Mouse (Mus musculus): Measurements from ENCODE around the gene Reps2. TPM values are rescaled to one million over a fixed set of nuclear protein-coding genes. Genes with fewer than 3 reads are reported as not detected.

Gene Reps2
- 1.2 and 3.1 TPM in 2 replicates for polyA plus RNA-seq (2011; ENCODE audit: insufficient read depth, insufficient read length, low read depth, missing spikeins)

GRCm38 (mm10) chrX:162643091-162643788, at the start of gene Reps2:
TSS of gene Reps2 (minus strand) at chrX:162643649.
- H3K9me3 ChIP-seq (replicated peaks; ENCODE audit: control insufficient read depth, insufficient read depth, low read length, poor library complexity, severe bottlenecking) = no peaks in the 10 kb centered on the region
- no peak for TF ChIP-seq EP300 (IDR thresholded peaks at IDR 0.05; ENCODE audit: insufficient read depth, low read depth, low read length)
- no peak for TF ChIP-seq POLR2A (IDR thresholded peaks at IDR 0.05; ENCODE audit: insufficient read depth, low read length)
- no peak for TF ChIP-seq CTCF (IDR thresholded peaks at IDR 0.05; ENCODE audit: low read depth, low read length)
- H3K36me3 ChIP-seq (ENCODE audit: control insufficient read depth, insufficient read depth, low read length, poor library complexity, severe bottlenecking) = no peaks in the 10 kb centered on the region
- no peaks in the 10 kb centered on the region for H3K27me3 ChIP-seq (ENCODE audit: control insufficient read depth, insufficient read depth, low read length, poor library complexity, severe bottlenecking)
- no peaks in the 10 kb centered on the region for H3K4me1 ChIP-seq (ENCODE audit: control insufficient read depth, insufficient read depth, low read length)
- H3K9ac ChIP-seq (ENCODE audit: low read depth, poor library complexity, severe bottlenecking) = 0 out of 2 replicates have a peak within 1 kb of the TSS, but pooled peaks have one; percentile 22
- H3K4me3 ChIP-seq (ENCODE audit: low read depth, low read length) = peak within 1 kb of the TSS; percentile 57
- H3K27ac ChIP-seq (ENCODE audit: insufficient read depth, low read length) = no peak within 1 kb of the TSS

- Histone ChIP-seq H3K9ac (ENCODE audit: low read depth, poor library complexity, severe bottlenecking) (no peak overlapping the region), H3K27me3 (ENCODE audit: control insufficient read depth, insufficient read depth, low read length, poor library complexity, severe bottlenecking) (no peaks in the 10 kb centered on the region), H3K4me1 (ENCODE audit: control insufficient read depth, insufficient read depth, low read length) (no peaks in the 10 kb centered on the region), H3K27ac (ENCODE audit: insufficient read depth, low read length) (no peak overlapping the region), H3K4me3 (ENCODE audit: low read depth, low read length) (no peak overlapping the region), H3K9me3 (replicated peaks; ENCODE audit: control insufficient read depth, insufficient read depth, low read length, poor library complexity, severe bottlenecking) (no peaks in the 10 kb centered on the region), H3K36me3 (ENCODE audit: control insufficient read depth, insufficient read depth, low read length, poor library complexity, severe bottlenecking) (no peaks in the 10 kb centered on the region)
- no peak for TF ChIP-seq CTCF (IDR thresholded peaks at IDR 0.05; ENCODE audit: low read depth, low read length)
- no peak for TF ChIP-seq EP300 (IDR thresholded peaks at IDR 0.05; ENCODE audit: insufficient read depth, low read depth, low read length)
- TF ChIP-seq POLR2A (IDR thresholded peaks at IDR 0.05; ENCODE audit: insufficient read depth, low read length) = no peak
These were observed 47.8 kb upstream of the Reps2 start for GRCm38 (mm10) chrX:162691272-162691671.

- H3K27ac ChIP-seq (ENCODE audit: insufficient read depth, low read length) = no peak overlapping the region
- H3K9ac ChIP-seq (ENCODE audit: low read depth, poor library complexity, severe bottlenecking) = no peak overlapping the region
- H3K4me3 ChIP-seq (ENCODE audit: low read depth, low read length) = no peak overlapping the region
- TF ChIP-seq POLR2A (IDR thresholded peaks at IDR 0.05; ENCODE audit: insufficient read depth, low read length) (no peak), EP300 (IDR thresholded peaks at IDR 0.05; ENCODE audit: insufficient read depth, low read depth, low read length) (no peak), CTCF (IDR thresholded peaks at IDR 0.05; ENCODE audit: low read depth, low read length) (no peak)
- no peaks in the 10 kb centered on the region for H3K27me3 ChIP-seq (ENCODE audit: control insufficient read depth, insufficient read depth, low read length, poor library complexity, severe bottlenecking)
- no peaks in the 10 kb centered on the region for H3K4me1 ChIP-seq (ENCODE audit: control insufficient read depth, insufficient read depth, low read length)
- no peaks in the 10 kb centered on the region for H3K36me3 ChIP-seq (ENCODE audit: control insufficient read depth, insufficient read depth, low read length, poor library complexity, severe bottlenecking)
- H3K9me3 ChIP-seq (replicated peaks; ENCODE audit: control insufficient read depth, insufficient read depth, low read length, poor library complexity, severe bottlenecking) = no peaks in the 10 kb centered on the region
These were observed 41.9 kb upstream of the Reps2 start for GRCm38 (mm10) chrX:162685394-162685793.

GRCm38 (mm10) chrX:162679506-162679905, 36.1 kb upstream of the Reps2 start:
- no peaks in the 10 kb centered on the region for H3K9me3 ChIP-seq (replicated peaks; ENCODE audit: control insufficient read depth, insufficient read depth, low read length, poor library complexity, severe bottlenecking)
- H3K4me3 ChIP-seq (ENCODE audit: low read depth, low read length) = no peak overlapping the region
- no peaks in the 10 kb centered on the region for H3K36me3 ChIP-seq (ENCODE audit: control insufficient read depth, insufficient read depth, low read length, poor library complexity, severe bottlenecking)
- no peaks in the 10 kb centered on the region for H3K27me3 ChIP-seq (ENCODE audit: control insufficient read depth, insufficient read depth, low read length, poor library complexity, severe bottlenecking)
- no peaks in the 10 kb centered on the region for H3K4me1 ChIP-seq (ENCODE audit: control insufficient read depth, insufficient read depth, low read length)
- H3K9ac ChIP-seq (ENCODE audit: low read depth, poor library complexity, severe bottlenecking) = no peak overlapping the region
- H3K27ac ChIP-seq (ENCODE audit: insufficient read depth, low read length) = no peak overlapping the region
- TF ChIP-seq POLR2A (IDR thresholded peaks at IDR 0.05; ENCODE audit: insufficient read depth, low read length) (no peak), EP300 (IDR thresholded peaks at IDR 0.05; ENCODE audit: insufficient read depth, low read depth, low read length) (no peak), CTCF (IDR thresholded peaks at IDR 0.05; ENCODE audit: low read depth, low read length) (no peak)

GRCm38 (mm10) chrX:162678820-162679219, 35.4 kb upstream of the Reps2 start:
- Histone ChIP-seq H3K4me3 (ENCODE audit: low read depth, low read length) (no peak overlapping the region), H3K4me1 (ENCODE audit: control insufficient read depth, insufficient read depth, low read length) (no peaks in the 10 kb centered on the region), H3K9me3 (replicated peaks; ENCODE audit: control insufficient read depth, insufficient read depth, low read length, poor library complexity, severe bottlenecking) (no peaks in the 10 kb centered on the region), H3K9ac (ENCODE audit: low read depth, poor library complexity, severe bottlenecking) (no peak overlapping the region), H3K27me3 (ENCODE audit: control insufficient read depth, insufficient read depth, low read length, poor library complexity, severe bottlenecking) (no peaks in the 10 kb centered on the region), H3K36me3 (ENCODE audit: control insufficient read depth, insufficient read depth, low read length, poor library complexity, severe bottlenecking) (no peaks in the 10 kb centered on the region), H3K27ac (ENCODE audit: insufficient read depth, low read length) (no peak overlapping the region)
- TF ChIP-seq EP300 (IDR thresholded peaks at IDR 0.05; ENCODE audit: insufficient read depth, low read depth, low read length) = no peak
- no peak for TF ChIP-seq CTCF (IDR thresholded peaks at IDR 0.05; ENCODE audit: low read depth, low read length)
- TF ChIP-seq POLR2A (IDR thresholded peaks at IDR 0.05; ENCODE audit: insufficient read depth, low read length) = no peak

- no peak overlapping the region for H3K27ac ChIP-seq (ENCODE audit: insufficient read depth, low read length)
- no peak for TF ChIP-seq EP300 (IDR thresholded peaks at IDR 0.05; ENCODE audit: insufficient read depth, low read depth, low read length)
- TF ChIP-seq CTCF (IDR thresholded peaks at IDR 0.05; ENCODE audit: low read depth, low read length) = no peak
- TF ChIP-seq POLR2A (IDR thresholded peaks at IDR 0.05; ENCODE audit: insufficient read depth, low read length) = no peak
- H3K4me1 ChIP-seq (ENCODE audit: control insufficient read depth, insufficient read depth, low read length) = no peaks in the 10 kb centered on the region
- H3K9ac ChIP-seq (ENCODE audit: low read depth, poor library complexity, severe bottlenecking) = no peak overlapping the region
- no peaks in the 10 kb centered on the region for H3K27me3 ChIP-seq (ENCODE audit: control insufficient read depth, insufficient read depth, low read length, poor library complexity, severe bottlenecking)
- H3K4me3 ChIP-seq (ENCODE audit: low read depth, low read length) = no peak overlapping the region
- H3K36me3 ChIP-seq (ENCODE audit: control insufficient read depth, insufficient read depth, low read length, poor library complexity, severe bottlenecking) = no peaks in the 10 kb centered on the region
- no peaks in the 10 kb centered on the region for H3K9me3 ChIP-seq (replicated peaks; ENCODE audit: control insufficient read depth, insufficient read depth, low read length, poor library complexity, severe bottlenecking)
These were observed 22.7 kb upstream of the Reps2 start for GRCm38 (mm10) chrX:162666166-162666565.
